Mouse (Mus musculus) brain, adult 10 weeks (tissue): ENCODE measurements around the gene Mup2. TPM values are rescaled to one million over a fixed set of nuclear protein-coding genes. Genes with fewer than 3 reads are reported as not detected.

ENCODE experiments used
- polyA plus RNA-seq: library from polyadenylated mRNA; stranded (reverse); fragments of 350-450 nt; fragmentation: Illumina TruSeq; extraction: RNeasy Lipid Tissue Mini Kit (QIAGEN cat#74804); gene quantifications from one replicate; pipeline ENCODE4 v1.2.3, GENCODE M21; 2015; ENCODE audit warnings: low read depth, low replicate concordance

Mup2 gene
- not detected for polyA plus RNA-seq

GRCm38 (mm10) chr4:60154189-60154588 lies at the start of gene Mup2:
Gene Mup2 (minus strand): TSS chr4:60154289.

Other genes with a start within 250 kb of the Mup2 start
- not detected for gene Slc46a2, start 239.2 kb downstream of the Mup2 start, polyA plus RNA-seq
- not detected for gene Mup4, start 193.6 kb downstream of the Mup2 start, polyA plus RNA-seq
- gene Mup6, start 190.0 kb downstream of the Mup2 start, polyA plus RNA-seq: not detected
- gene Mup7, start 83.8 kb downstream of the Mup2 start, polyA plus RNA-seq: not detected
- gene Mup8, start 68.3 kb upstream of the Mup2 start, polyA plus RNA-seq: not detected